Mouse (Mus musculus) midbrain, embryonic 11.5 days (tissue): Measurements from ENCODE around the gene Hspa1a. TPM values are rescaled to one million over a fixed set of nuclear protein-coding genes. Genes with fewer than 3 reads are reported as not detected.
A peak's percentile ranks its signal among the peaks of the same experiment; 100 is the strongest.
"Not testable (repeated sequence)": the region's sequence is repeated elsewhere in the genome, so short reads cannot be mapped to it uniquely, and the experiment has no call there.

Experiments
- ATAC-seq: fragments of 200-750 bp; cut with Nextera tagmentation; 2 replicates; pipeline ENCODE4 v1.8.0; 2017; ENCODE audit warnings: moderate TSS enrichment, moderate library complexity; ENCODE audit not compliant: low FRiP score
- DNase-seq: peaks from one replicate; pipeline ENCODE4 v3.0.0; 2015; ENCODE audit warnings: low spot score; ENCODE audit errors: missing footprints
- H3K27ac ChIP-seq: fragments of 300-500 bp; sonication (generic); 2 replicates; pipeline ENCODE4 v1.5.1; 2014; ENCODE audit warnings: low read depth, low read length
- H3K27me3 ChIP-seq: fragments of 300-500 bp; sonication (generic); 2 replicates; pipeline ENCODE4 v1.6.1; 2014; ENCODE audit warnings: mild to moderate bottlenecking, low read length, moderate library complexity, mixed read lengths; ENCODE audit not compliant: control insufficient read depth, insufficient read depth
- H3K36me3 ChIP-seq: fragments of 300-500 bp; sonication (generic); 2 replicates; pipeline ENCODE4 v1.6.1; 2014; ENCODE audit warnings: mild to moderate bottlenecking, low read length, moderate library complexity, mixed read lengths; ENCODE audit not compliant: control insufficient read depth, insufficient read depth
- H3K4me1 ChIP-seq: fragments of 300-500 bp; sonication (generic); 2 replicates; pipeline ENCODE4 v1.6.1; 2014; ENCODE audit warnings: low read length; ENCODE audit not compliant: control insufficient read depth, insufficient read depth
- H3K4me2 ChIP-seq: fragments of 300-500 bp; sonication (generic); 2 replicates; pipeline ENCODE4 v1.6.1; 2014; ENCODE audit warnings: mild to moderate bottlenecking, moderate library complexity
- H3K4me3 ChIP-seq: fragments of 300-500 bp; sonication (generic); 2 replicates; pipeline ENCODE4 v1.5.1; 2014; ENCODE audit warnings: low read depth, low read length
- H3K9ac ChIP-seq: fragments of 300-500 bp; sonication (generic); 2 replicates; pipeline ENCODE4 v1.6.1; 2014; ENCODE audit warnings: low read length
- H3K9me3 ChIP-seq: fragments of 300-500 bp; sonication (generic); 2 replicates; pipeline ENCODE4 v1.6.1; 2016; ENCODE audit warnings: low read length; ENCODE audit not compliant: control insufficient read depth
- WGBS: fragments of 180-500 bp; shearing (Covaris S2); extraction: QIAGEN DNeasy Blood & Tissue Kit; methylation state at CpG from one replicate; pipeline ENCODE4 v1.1.7; 2014; 5-methylcytosine and 5-hydroxymethylcytosine counted together
- polyA plus RNA-seq: library from polyadenylated mRNA; unstranded; fragments of >200 nt; fragmentation: Nextera tagmentation; extraction: Ambion mirVana; gene quantifications from 2 replicates; pipeline ENCODE4 v1.2.1, GENCODE M21; 2014

Hspa1a gene
- polyA plus RNA-seq, 1 experiment from 2014 or later, result 0.59 TPM

DNA sequence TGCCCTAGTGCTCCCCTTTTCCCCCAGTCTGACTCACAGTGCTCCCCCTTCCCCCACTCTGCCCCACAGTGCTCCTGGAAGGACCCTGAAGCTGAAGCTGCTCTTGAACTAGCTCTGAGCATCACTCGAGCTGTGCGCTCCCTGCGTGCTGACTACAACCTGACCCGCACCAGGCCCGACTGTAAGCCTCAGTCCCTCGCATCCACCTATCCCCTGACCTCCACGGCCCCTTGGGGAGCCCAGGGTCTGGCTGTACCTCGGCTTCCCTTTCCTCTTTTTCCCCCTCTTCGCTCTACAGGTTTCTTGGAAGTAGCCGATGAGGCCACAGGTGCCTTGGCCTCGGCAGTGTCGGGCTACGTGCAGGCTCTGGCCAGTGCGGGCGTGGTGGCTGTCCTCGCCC, 43.3 kb upstream of the Hspa1a start:
- peaks cover 47% of the 10 kb centered on the region for H3K36me3 ChIP-seq
- DNase-seq, result no peak
- no peaks in the 10 kb centered on the region for H3K27me3 ChIP-seq
- no peak overlapping the region for H3K9ac ChIP-seq
- ATAC-seq, result no peak
- no peaks in the 10 kb centered on the region for H3K4me1 ChIP-seq
- H3K27ac ChIP-seq, result no peak overlapping the region
- no peak overlapping the region for H3K4me2 ChIP-seq
- WGBS, result 93% methylated on average over 16 of the region's 16 CpGs
- H3K9me3 ChIP-seq, result no peaks in the 10 kb centered on the region
- no peak overlapping the region for H3K4me3 ChIP-seq

DNA sequence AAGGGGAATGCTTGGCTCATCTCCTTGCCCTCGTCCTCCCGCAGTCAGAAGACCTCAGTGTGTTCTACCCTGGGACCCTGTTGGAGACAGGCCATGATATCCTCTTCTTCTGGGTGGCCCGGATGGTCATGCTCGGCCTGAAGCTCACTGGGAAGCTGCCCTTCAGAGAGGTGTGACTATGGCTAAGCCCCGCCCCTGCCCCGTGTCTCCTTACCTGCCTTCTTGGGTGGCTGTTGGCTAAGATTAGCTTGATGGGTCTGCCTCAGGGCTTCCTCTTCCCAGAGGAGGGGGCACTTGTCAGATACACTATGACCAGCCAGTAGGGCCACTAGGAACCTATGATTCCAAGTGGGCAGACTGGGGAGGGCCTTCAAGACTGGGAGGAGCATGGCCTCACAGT, 41.3 kb upstream of the Hspa1a start:
- Histone ChIP-seq H3K4me1 (no peaks in the 10 kb centered on the region), H3K27me3 (no peaks in the 10 kb centered on the region), H3K9me3 (no peaks in the 10 kb centered on the region), H3K36me3 (peaks cover 53% of the 10 kb centered on the region), H3K27ac (no peak overlapping the region), H3K9ac (no peak overlapping the region), H3K4me3 (no peak overlapping the region), H3K4me2 (no peak overlapping the region)
- no peak for DNase-seq
- no peak for ATAC-seq
- 82% methylated on average over 6 of the region's 6 CpGs for WGBS

DNA sequence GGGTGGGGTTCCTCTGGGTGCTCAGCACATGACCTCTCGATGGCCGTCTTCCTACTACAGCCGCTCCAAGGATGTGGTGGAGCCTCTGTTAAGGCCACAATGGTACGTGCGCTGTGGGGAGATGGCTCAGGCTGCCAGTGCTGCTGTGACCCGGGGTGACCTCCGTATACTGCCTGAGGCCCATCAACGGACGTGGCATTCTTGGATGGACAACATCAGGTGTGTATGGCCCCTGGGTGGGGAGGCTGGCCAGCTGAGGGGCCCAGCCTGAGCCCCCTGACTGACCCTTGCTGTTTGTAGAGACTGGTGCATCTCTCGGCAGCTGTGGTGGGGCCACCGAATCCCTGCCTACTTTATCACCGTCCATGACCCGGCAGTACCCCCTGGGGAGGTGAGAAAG, 40.5 kb upstream of the Hspa1a start:
- Histone ChIP-seq H3K9me3 (no peaks in the 10 kb centered on the region), H3K4me3 (no peak overlapping the region), H3K27me3 (no peaks in the 10 kb centered on the region), H3K36me3 (peaks cover 55% of the 10 kb centered on the region), H3K4me1 (no peaks in the 10 kb centered on the region), H3K9ac (no peak overlapping the region), H3K27ac (no peak overlapping the region), H3K4me2 (no peak overlapping the region)
- no peak for DNase-seq
- WGBS, result 92% methylated on average over 13 of the region's 13 CpGs
- ATAC-seq, result no peak

DNA sequence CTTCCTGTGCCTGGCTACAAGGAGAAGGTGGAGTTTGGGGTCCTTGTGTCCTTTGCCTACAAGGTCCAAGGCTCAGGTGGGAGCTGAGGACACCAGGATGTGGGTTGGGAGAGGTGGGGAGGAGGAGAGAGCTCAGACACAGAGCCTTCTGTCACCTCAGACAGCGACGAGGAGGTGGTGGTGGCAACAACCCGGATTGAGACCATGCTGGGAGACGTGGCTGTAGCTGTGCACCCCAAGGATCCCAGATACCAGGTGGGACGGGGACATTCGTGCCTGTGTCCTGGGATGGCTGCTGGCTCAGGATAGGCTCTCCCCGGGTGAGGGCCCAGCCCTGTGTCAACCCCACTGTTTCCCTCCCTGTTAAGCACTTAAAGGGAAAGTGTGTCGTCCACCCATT, 39.5 kb upstream of the Hspa1a start:
- H3K9me3 ChIP-seq, result no peaks in the 10 kb centered on the region
- ATAC-seq (no peak), DNase-seq (no peak)
- no peak overlapping the region for H3K4me3 ChIP-seq
- no peak overlapping the region for H3K27ac ChIP-seq
- no peak overlapping the region for H3K4me2 ChIP-seq
- peaks cover 58% of the 10 kb centered on the region for H3K36me3 ChIP-seq
- no peaks in the 10 kb centered on the region for H3K4me1 ChIP-seq
- no peak overlapping the region for H3K9ac ChIP-seq
- no peaks in the 10 kb centered on the region for H3K27me3 ChIP-seq
- 96% methylated on average over 8 of the region's 8 CpGs for WGBS

DNA sequence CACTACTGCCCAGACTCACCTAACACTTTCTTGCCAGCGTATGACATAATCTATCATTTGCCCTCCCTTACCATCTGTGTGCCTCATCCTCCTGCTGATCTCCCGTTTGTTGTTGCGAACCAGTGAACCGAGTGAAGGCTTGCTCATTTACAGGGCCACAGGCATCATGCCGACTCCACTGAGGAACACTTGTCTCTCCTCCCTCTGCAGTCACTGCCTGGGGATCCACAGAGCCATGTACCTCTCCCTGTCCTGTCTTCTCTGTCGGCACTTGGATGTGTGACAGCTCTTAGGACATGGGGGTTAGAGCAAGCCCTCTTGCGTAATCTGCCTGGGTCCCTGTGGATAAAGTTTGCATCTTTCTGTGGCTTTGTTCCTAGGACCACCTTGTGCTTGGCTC, 37.6 kb upstream of the Hspa1a start:
- Histone ChIP-seq H3K27ac (no peak overlapping the region), H3K4me2 (no peak overlapping the region), H3K27me3 (no peaks in the 10 kb centered on the region), H3K4me1 (no peaks in the 10 kb centered on the region), H3K36me3 (peaks cover 62% of the 10 kb centered on the region), H3K9me3 (no peaks in the 10 kb centered on the region), H3K9ac (no peak overlapping the region), H3K4me3 (no peak overlapping the region)
- no peak for ATAC-seq
- 86% methylated on average over 7 of the region's 7 CpGs for WGBS
- DNase-seq, result no peak

DNA sequence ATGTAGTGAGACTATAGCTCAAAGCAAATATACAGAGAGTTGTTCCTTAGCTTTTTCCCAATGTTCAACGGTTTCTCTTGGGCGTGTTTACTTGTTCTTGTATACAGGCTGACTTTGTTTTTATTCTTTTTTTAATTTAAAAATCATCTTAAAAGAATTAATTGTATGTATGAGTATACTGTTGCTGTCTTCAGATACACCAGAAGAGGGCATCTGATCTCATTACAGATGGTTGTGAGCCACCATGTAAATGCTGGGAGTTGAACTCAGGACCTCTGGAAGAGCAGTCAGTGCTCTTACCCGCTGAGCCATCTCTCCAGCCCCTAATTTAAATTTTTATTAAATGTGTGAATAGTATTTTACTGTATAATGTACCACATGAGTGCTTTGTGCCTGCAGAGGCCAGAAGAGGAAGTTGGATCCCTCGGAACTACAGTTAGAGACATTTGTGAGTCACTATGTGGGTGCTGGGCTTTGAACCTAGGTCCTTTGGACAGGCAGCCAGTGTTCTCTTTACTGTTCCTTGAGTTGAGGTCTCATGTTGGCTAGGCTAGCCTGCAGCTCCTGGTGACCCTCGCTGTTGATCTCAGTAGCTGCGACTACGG, 35.5 kb upstream of the Hspa1a start:
- no peak overlapping the region for H3K27ac ChIP-seq
- WGBS, result 95% methylated on average over 7 of the region's 7 CpGs
- peaks cover 6% of the 10 kb centered on the region for H3K4me1 ChIP-seq
- H3K4me3 ChIP-seq, result no peak overlapping the region
- no peak overlapping the region for H3K4me2 ChIP-seq
- peaks cover 47% of the 10 kb centered on the region for H3K36me3 ChIP-seq
- no peaks in the 10 kb centered on the region for H3K9me3 ChIP-seq
- DNase-seq, result no peak
- no peak overlapping the region for H3K9ac ChIP-seq
- ATAC-seq, result no peak
- H3K27me3 ChIP-seq, result no peaks in the 10 kb centered on the region

DNA sequence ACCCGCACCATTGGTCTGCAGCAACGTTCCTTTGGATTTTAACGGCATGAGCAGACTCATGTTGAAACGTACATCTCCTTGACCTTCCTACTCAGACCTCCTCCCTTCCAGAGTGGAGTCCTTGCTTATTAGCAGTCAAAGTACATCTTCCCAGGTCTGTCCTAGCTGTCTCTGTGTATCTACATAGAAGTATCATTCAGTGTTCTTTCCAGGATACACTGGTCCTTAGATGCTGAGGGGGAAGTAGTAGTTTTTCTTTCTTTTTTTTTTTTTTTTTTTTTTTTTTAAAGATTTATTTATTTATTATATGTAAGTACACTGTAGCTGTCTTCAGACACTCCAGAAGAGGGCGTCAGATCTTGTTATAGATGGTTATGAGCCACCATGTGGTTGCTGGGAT, 33.9 kb upstream of the Hspa1a start:
- H3K27me3 ChIP-seq, H3K4me2 ChIP-seq, H3K9ac ChIP-seq, H3K9me3 ChIP-seq, H3K4me3 ChIP-seq, ATAC-seq, DNase-seq, H3K27ac ChIP-seq: not testable (repeated sequence)
- 96% methylated on average over 4 of the region's 5 CpGs for WGBS
- Histone ChIP-seq H3K4me1 (peaks cover 16% of the 10 kb centered on the region), H3K36me3 (peaks cover 35% of the 10 kb centered on the region)

DNA sequence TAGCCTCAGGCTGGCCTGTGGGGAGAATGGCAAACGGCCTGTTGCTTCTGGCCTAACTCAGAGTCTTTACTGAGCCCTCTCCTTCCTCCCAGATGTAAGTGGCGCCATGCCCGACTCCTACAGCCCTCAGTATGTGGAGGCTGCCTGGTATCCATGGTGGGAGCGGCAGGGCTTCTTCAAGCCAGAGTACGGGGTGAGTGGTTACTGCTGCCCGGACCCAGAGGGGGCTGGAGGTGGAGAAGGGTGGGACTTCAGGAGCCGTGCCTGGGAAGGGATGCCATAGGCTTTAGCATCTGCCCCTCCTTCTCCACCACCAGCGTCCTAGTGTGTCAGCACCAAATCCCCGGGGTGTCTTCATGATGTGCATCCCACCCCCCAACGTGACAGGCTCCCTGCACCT, 33.2 kb upstream of the Hspa1a start:
- ATAC-seq (no peak), DNase-seq (no peak)
- WGBS, result 96% methylated on average over 10 of the region's 10 CpGs
- no peak overlapping the region for H3K27ac ChIP-seq
- H3K4me1 ChIP-seq, result peaks cover 16% of the 10 kb centered on the region
- H3K4me3 ChIP-seq, result no peak overlapping the region
- H3K9ac ChIP-seq, result no peak overlapping the region
- peaks cover 28% of the 10 kb centered on the region for H3K36me3 ChIP-seq
- H3K9me3 ChIP-seq, result no peaks in the 10 kb centered on the region
- H3K4me2 ChIP-seq, result no peak overlapping the region
- H3K27me3 ChIP-seq, result no peaks in the 10 kb centered on the region

DNA sequence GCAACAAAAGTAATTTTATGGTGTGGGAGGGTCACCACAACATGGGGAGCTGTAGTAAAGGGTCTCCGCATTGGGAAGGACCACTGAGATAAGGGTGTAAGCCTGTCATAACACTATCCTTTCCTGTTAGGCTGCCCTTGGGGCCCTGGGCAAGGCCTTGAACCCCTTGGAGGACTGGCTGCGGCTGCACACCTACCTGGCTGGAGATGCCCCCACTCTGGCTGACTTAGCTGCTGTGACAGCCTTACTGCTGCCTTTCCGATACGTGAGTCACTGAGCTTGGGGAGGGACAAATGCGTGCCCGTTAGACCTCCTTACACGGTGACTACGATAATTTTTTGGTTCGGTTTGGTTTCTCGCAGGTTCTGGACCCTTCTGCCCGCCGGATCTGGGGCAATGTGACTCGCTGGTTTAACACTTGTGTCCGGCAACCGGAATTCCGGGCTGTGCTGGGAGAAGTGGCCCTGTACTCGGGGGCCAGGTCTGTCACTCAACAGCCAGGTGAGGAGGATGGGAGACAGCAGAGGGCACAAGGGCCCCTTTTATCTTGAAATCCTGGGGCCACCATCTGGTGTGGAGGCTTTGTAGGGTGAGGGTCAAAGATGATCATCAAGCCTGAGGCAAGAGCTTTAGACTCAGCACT, 32.2 kb upstream of the Hspa1a start:
- no peaks in the 10 kb centered on the region for H3K27me3 ChIP-seq
- WGBS, result 97% methylated on average over 17 of the region's 17 CpGs
- H3K9ac ChIP-seq, result no peak overlapping the region
- peaks cover 22% of the 10 kb centered on the region for H3K4me1 ChIP-seq
- peaks cover 26% of the 10 kb centered on the region for H3K36me3 ChIP-seq
- no peak for ATAC-seq
- peak; percentile 61 for DNase-seq
- H3K4me2 ChIP-seq, result no peak overlapping the region
- H3K27ac ChIP-seq, result no peak overlapping the region
- H3K4me3 ChIP-seq, result no peak overlapping the region
- H3K9me3 ChIP-seq, result no peaks in the 10 kb centered on the region
